Mouse (Mus musculus): ENCODE results near the gene Dph3. TPM values are rescaled to one million over a fixed set of nuclear protein-coding genes. Genes with fewer than 3 reads are reported as not detected.
"Not testable (repeated sequence)": the region's sequence is repeated elsewhere in the genome, so short reads cannot be mapped to it uniquely, and the experiment has no call there.

Gene Dph3
- total and polyA plus RNA-seq, 3 experiments: 75.7 to 125 (median 92.9) TPM

- dilution Hi-C loops (cut with MboI; ENCODE audit: extremely low pct_ligation_motif_present, extremely low pct_unique_long_range_greater_than_20kb, low sequenced_read_pairs): no loop called here
- no peak overlapping the region for H3K27ac ChIP-seq (ENCODE audit: insufficient read depth, low read depth)
- H3K9ac ChIP-seq (ENCODE audit: insufficient read depth, low read depth): no peak overlapping the region
- peaks cover 23% of the 10 kb centered on the region for H3K79me2 ChIP-seq (replicated peaks; ENCODE audit: control insufficient read depth, extremely low read depth, insufficient read depth, poor library complexity, severe bottlenecking)
- no peak for DNase-seq (ENCODE audit: extremely low read depth)
- H3K4me2 ChIP-seq (ENCODE audit: insufficient read depth, low read depth, poor library complexity, severe bottlenecking): no peak overlapping the region
- no peak for TF ChIP-seq CHD1 (IDR thresholded peaks at IDR 0.05; ENCODE audit: low read depth, low read length)
- peak; percentile 74 for TF ChIP-seq MAFK (IDR thresholded peaks at IDR 0.05; ENCODE audit: insufficient replicate concordance, low read length)
- peaks cover 47 to 78% of the 10 kb centered on the region in 2 experiments for H3K36me3 ChIP-seq (replicated peaks in 1 of 2; ENCODE audit: control insufficient read depth in 1 of 2, insufficient read depth in 1 of 2, low read length in 1 of 2)
- H3K4me3 ChIP-seq (replicated peaks in 1 of 3; ENCODE audit: low read depth in 2 of 3, low read length in 2 of 3, poor library complexity in 1 of 3): no peak overlapping the region
- in situ Hi-C loops (cut with MboI; ENCODE audit: low pct_ligation_motif_present, low pct_unique_long_range_greater_than_20kb, low sequenced_read_pairs): no loop called here
- H3K9me3 ChIP-seq (replicated peaks; ENCODE audit: low read length): no peaks in the 10 kb centered on the region
- H3K4me1 ChIP-seq (ENCODE audit: control insufficient read depth in 1 of 2, insufficient read depth in 2 of 2): peaks cover 0 to 49% of the 10 kb centered on the region in 2 experiments; a peak in 2 of 4 replicates
- H3K27me3 ChIP-seq (replicated peaks): no peaks in the 10 kb centered on the region
These were observed 6.2 kb upstream of the Dph3 start for GRCm38 (mm10) chr14:32091704-32092103.

- Histone ChIP-seq H3K79me2 (replicated peaks; ENCODE audit: control insufficient read depth, extremely low read depth, insufficient read depth, poor library complexity, severe bottlenecking) (peaks cover 23% of the 10 kb centered on the region), H3K4me2 (ENCODE audit: insufficient read depth, low read depth, poor library complexity, severe bottlenecking) (no peak overlapping the region), H3K4me1 (ENCODE audit: control insufficient read depth in 1 of 2, insufficient read depth in 2 of 2) (peaks cover 0 to 49% of the 10 kb centered on the region in 2 experiments; a peak in 2 of 4 replicates), H3K4me3 (replicated peaks in 1 of 3; ENCODE audit: low read depth in 2 of 3, low read length in 2 of 3, poor library complexity in 1 of 3) (no peak overlapping the region), H3K36me3 (replicated peaks in 1 of 2; ENCODE audit: control insufficient read depth in 1 of 2, insufficient read depth in 1 of 2, low read length in 1 of 2) (peaks cover 45 to 72% of the 10 kb centered on the region in 2 experiments), H3K27me3 (replicated peaks) (no peaks in the 10 kb centered on the region), H3K27ac (ENCODE audit: insufficient read depth, low read depth) (no peak overlapping the region), H3K9me3 (replicated peaks; ENCODE audit: low read length) (no peaks in the 10 kb centered on the region), H3K9ac (ENCODE audit: insufficient read depth, low read depth) (no peak overlapping the region)
- DNase-seq (ENCODE audit: extremely low read depth): no peak
- in situ Hi-C loops (cut with MboI; ENCODE audit: low pct_ligation_motif_present, low pct_unique_long_range_greater_than_20kb, low sequenced_read_pairs): no loop called here
- dilution Hi-C loops (cut with MboI; ENCODE audit: extremely low pct_ligation_motif_present, extremely low pct_unique_long_range_greater_than_20kb, low sequenced_read_pairs): no loop called here
- TF ChIP-seq HCFC1 (IDR thresholded peaks at IDR 0.05; ENCODE audit: low read depth, low read length) (no peak), KAT2A (IDR thresholded peaks at IDR 0.05; ENCODE audit: insufficient replicate concordance, low read length) (no peak), RAD21 (IDR thresholded peaks at IDR 0.05; ENCODE audit: low read depth, low read length) (no peak), ETS1 (conservative IDR thresholded peaks at IDR 0.05; ENCODE audit: low read depth, low read length) (no peak), UBTF (IDR thresholded peaks at IDR 0.05; ENCODE audit: low read depth, low read length) (no peak), IRF4 (IDR thresholded peaks at IDR 0.05; ENCODE audit: low read depth, low read length) (no peak), TBP (conservative IDR thresholded peaks at IDR 0.05; ENCODE audit: low read depth, low read length) (no peak), ZNF384 (IDR thresholded peaks at IDR 0.05; ENCODE audit: low read depth, low read length) (no peak), USF1 (IDR thresholded peaks at IDR 0.05; ENCODE audit: low read depth, low read length) (no peak)
These were observed 5.6 kb upstream of the Dph3 start for GRCm38 (mm10) chr14:32091124-32091523.

GRCm38 (mm10) chr14:32087584-32088248, 2.2 kb upstream of the Dph3 start:
- in situ Hi-C loops (cut with MboI; ENCODE audit: low pct_ligation_motif_present, low pct_unique_long_range_greater_than_20kb, low sequenced_read_pairs): loop anchor here (5.0 to 10.0 kb wide), 2 partner anchors 295 to 433 kb away; no protein-coding TSS in a partner anchor
- peak overlapping the region; percentile 53; the same call in 1 of the 2 replicates for H3K9ac ChIP-seq (ENCODE audit: insufficient read depth, low read depth)
- H3K4me1 ChIP-seq (ENCODE audit: control insufficient read depth in 1 of 2, insufficient read depth in 2 of 2): peaks cover 0 to 35% of the 10 kb centered on the region in 2 experiments; a peak in 2 of 4 replicates
- dilution Hi-C loops (cut with MboI; ENCODE audit: extremely low pct_ligation_motif_present, extremely low pct_unique_long_range_greater_than_20kb, low sequenced_read_pairs); DNase-seq (ENCODE audit: extremely low read depth); H3K27me3 ChIP-seq (replicated peaks); H3K27ac ChIP-seq (ENCODE audit: insufficient read depth, low read depth); H3K9me3 ChIP-seq (replicated peaks; ENCODE audit: low read length): not testable (repeated sequence)
- peaks cover 27% of the 10 kb centered on the region for H3K79me2 ChIP-seq (replicated peaks; ENCODE audit: control insufficient read depth, extremely low read depth, insufficient read depth, poor library complexity, severe bottlenecking)
- peak overlapping the region; percentile 54 to 84 (median 73) for H3K4me3 ChIP-seq (replicated peaks in 1 of 3; ENCODE audit: low read depth in 2 of 3, low read length in 2 of 3, poor library complexity in 1 of 3)
- peak overlapping the region; percentile 90 for H3K4me2 ChIP-seq (ENCODE audit: insufficient read depth, low read depth, poor library complexity, severe bottlenecking)
- H3K36me3 ChIP-seq (replicated peaks in 1 of 2; ENCODE audit: control insufficient read depth in 1 of 2, insufficient read depth in 1 of 2, low read length in 1 of 2): peaks cover 17 to 46% of the 10 kb centered on the region in 2 experiments
- TF ChIP-seq TBP (conservative IDR thresholded peaks at IDR 0.05; ENCODE audit: low read depth, low read length) (0 out of 2 replicates have a peak, but pooled peaks have one; percentile 56), MXI1 (IDR thresholded peaks at IDR 0.05; ENCODE audit: low read depth, low read length) (peak; percentile 7; the same call in 1 of the 2 replicates), ZNF384 (IDR thresholded peaks at IDR 0.05; ENCODE audit: low read depth, low read length) (peak; percentile 79), CTCF (conservative IDR thresholded peaks at IDR 0.05 in 1 of 2, IDR thresholded peaks at IDR 0.05 in 1 of 2; ENCODE audit: low read depth in 2 of 2, low read length in 2 of 2) (peak in 1 of 2 experiments; percentile 23; a peak in 1 of 4 replicates)
